Mouse (Mus musculus): ENCODE results near the gene Tmem8b.

GRCm38 (mm10) chr4:43694439-43695248 lies 25.9 kb downstream of the Tmem8b start:
- no peak for TF ChIP-seq CTCF (IDR thresholded peaks at IDR 0.05; ENCODE audit: low read depth)
- no peak for TF ChIP-seq EP300 (optimal IDR thresholded peaks at IDR 0.05)

Measured in stomach, postnatal 0 days (tissue).